Mouse (Mus musculus): ENCODE measurements around the gene Lca5. TPM values are rescaled to one million over a fixed set of nuclear protein-coding genes. Genes with fewer than 3 reads are reported as not detected.

Gene Lca5
- polyA plus RNA-seq, 1 experiment = not detected

GRCm38 (mm10) chr9:83349504-83349903 lies 91.4 kb downstream of the Lca5 start:
- H3K4me1 ChIP-seq (ENCODE audit: control insufficient read depth) = no peaks in the 10 kb centered on the region
- TF ChIP-seq TAL1 (IDR thresholded peaks at IDR 0.05; ENCODE audit: low read length) (no peak), GATA1 (IDR thresholded peaks at IDR 0.05; ENCODE audit: low read length) (no peak)
- H3K4me3 ChIP-seq (replicated peaks) = no peak overlapping the region
- 0 out of 2 replicates have a peak, but pooled peaks cover 2% of the 10 kb centered on the region for H3K9me3 ChIP-seq (ENCODE audit: control insufficient read depth, low read length)
- no peaks in the 10 kb centered on the region for H3K27me3 ChIP-seq (ENCODE audit: control insufficient read depth)
- H3K36me3 ChIP-seq (ENCODE audit: control insufficient read depth) = no peaks in the 10 kb centered on the region

- Histone ChIP-seq H3K4me3 (replicated peaks) (no peak overlapping the region), H3K4me1 (ENCODE audit: control insufficient read depth) (no peaks in the 10 kb centered on the region), H3K27me3 (ENCODE audit: control insufficient read depth) (no peaks in the 10 kb centered on the region), H3K9me3 (ENCODE audit: control insufficient read depth, low read length) (0 out of 2 replicates have a peak, but pooled peaks cover 2% of the 10 kb centered on the region), H3K36me3 (ENCODE audit: control insufficient read depth) (no peaks in the 10 kb centered on the region)
- no peak for TF ChIP-seq GATA1 (IDR thresholded peaks at IDR 0.05; ENCODE audit: low read length)
- no peak for TF ChIP-seq TAL1 (IDR thresholded peaks at IDR 0.05; ENCODE audit: low read length)
Measured at GRCm38 (mm10) chr9:83347521-83347920, 93.4 kb downstream of the Lca5 start.

GRCm38 (mm10) chr9:83342491-83343370 lies 98.2 kb downstream of the Lca5 start:
- no peak for TF ChIP-seq GATA1 (IDR thresholded peaks at IDR 0.05; ENCODE audit: low read length)
- TF ChIP-seq TAL1 (IDR thresholded peaks at IDR 0.05; ENCODE audit: low read length) = no peak
- Histone ChIP-seq H3K9me3 (ENCODE audit: control insufficient read depth, low read length) (0 out of 2 replicates have a peak, but pooled peaks cover 2% of the 10 kb centered on the region), H3K27me3 (ENCODE audit: control insufficient read depth) (no peaks in the 10 kb centered on the region), H3K4me1 (ENCODE audit: control insufficient read depth) (no peaks in the 10 kb centered on the region), H3K36me3 (ENCODE audit: control insufficient read depth) (no peaks in the 10 kb centered on the region), H3K4me3 (replicated peaks) (no peak overlapping the region)

Other genes with a start within 250 kb of the Lca5 start
- 0.02 TPM in 1 of 2 replicates, not detected in the other for gene Sh3bgrl2, start 107.2 kb upstream of the Lca5 start, polyA plus RNA-seq (2012)